Mouse (Mus musculus): ENCODE data around the gene Apmap.

- TF ChIP-seq CTCF (IDR thresholded peaks at IDR 0.05; ENCODE audit: control insufficient read depth, insufficient read depth, insufficient replicate concordance, low read depth, low read length) (no peak), POLR2A (IDR thresholded peaks at IDR 0.05; ENCODE audit: control insufficient read depth, low read depth, low read length) (no peak)
These were observed 15.6 kb upstream of the Apmap start for GRCm38 (mm10) chr2:150623957-150624356.
